Mouse (Mus musculus) embryonic facial prominence, embryonic 15.5 days (tissue): ENCODE data around the gene Stab2. TPM values are rescaled to one million over a fixed set of nuclear protein-coding genes. Genes with fewer than 3 reads are reported as not detected.

Experiments
- ATAC-seq: fragments of 200-750 bp; cut with Nextera tagmentation; 2 replicates; pipeline ENCODE4 v1.8.0; 2017; ENCODE audit warnings: low read depth, moderate TSS enrichment; ENCODE audit not compliant: insufficient number of reproducible peaks, low FRiP score, low TSS enrichment
- H3K27ac ChIP-seq: fragments of 300-500 bp; sonication (generic); replicated peaks from 2 replicates; pipeline ENCODE4 v1.5.1; 2015; ENCODE audit warnings: mild to moderate bottlenecking, inconsistent platforms
- H3K27me3 ChIP-seq: fragments of 300-500 bp; sonication (generic); 2 replicates; pipeline ENCODE4 v1.6.1; 2015; ENCODE audit warnings: inconsistent platforms
- H3K36me3 ChIP-seq: fragments of 300-500 bp; sonication (generic); 2 replicates; pipeline ENCODE4 v1.6.1; 2015; ENCODE audit warnings: mild to moderate bottlenecking, inconsistent platforms
- H3K4me1 ChIP-seq: fragments of 300-500 bp; sonication (generic); 2 replicates; pipeline ENCODE4 v1.6.1; 2015; ENCODE audit warnings: inconsistent platforms
- H3K4me2 ChIP-seq: fragments of 300-500 bp; sonication (generic); replicated peaks from 2 replicates; pipeline ENCODE4 v1.6.1; 2015; ENCODE audit warnings: mild to moderate bottlenecking, inconsistent platforms
- H3K4me3 ChIP-seq: fragments of 300-500 bp; sonication (generic); replicated peaks from 2 replicates; pipeline ENCODE4 v1.5.1; 2015; ENCODE audit warnings: mild to moderate bottlenecking, inconsistent platforms
- H3K9ac ChIP-seq: fragments of 300-500 bp; sonication (generic); 2 replicates; pipeline ENCODE4 v1.6.1; 2015; ENCODE audit warnings: inconsistent platforms
- H3K9me3 ChIP-seq: fragments of 300-500 bp; sonication (generic); replicated peaks from 2 replicates; pipeline ENCODE4 v1.6.1; 2016; ENCODE audit warnings: inconsistent platforms
- WGBS: fragments of 180-500 bp; shearing (Covaris S2); methylation state at CpG from one replicate; pipeline ENCODE4 v1.1.7; 2015; 5-methylcytosine and 5-hydroxymethylcytosine counted together
- polyA plus RNA-seq: library from polyadenylated mRNA; unstranded; fragments of >200 nt; fragmentation: Nextera tagmentation; extraction: Ambion mirVana; gene quantifications from 2 replicates; pipeline ENCODE4 v1.2.1, GENCODE M21; 2015

The Stab2 gene
- polyA plus RNA-seq, 1 experiment from 2014 or later, result 0.23 TPM

GRCm38 (mm10) chr10:86849087-86849486, 158.7 kb downstream of the Stab2 start:
- Histone ChIP-seq H3K4me1 (no peaks in the 10 kb centered on the region), H3K27me3 (no peaks in the 10 kb centered on the region), H3K4me3 (no peak overlapping the region), H3K4me2 (no peak overlapping the region), H3K27ac (no peak overlapping the region), H3K9ac (no peak overlapping the region), H3K36me3 (no peaks in the 10 kb centered on the region), H3K9me3 (no peaks in the 10 kb centered on the region)
- ATAC-seq, result no peak
- WGBS, result 82% methylated on average over 4 of the region's 4 CpGs

DNA sequence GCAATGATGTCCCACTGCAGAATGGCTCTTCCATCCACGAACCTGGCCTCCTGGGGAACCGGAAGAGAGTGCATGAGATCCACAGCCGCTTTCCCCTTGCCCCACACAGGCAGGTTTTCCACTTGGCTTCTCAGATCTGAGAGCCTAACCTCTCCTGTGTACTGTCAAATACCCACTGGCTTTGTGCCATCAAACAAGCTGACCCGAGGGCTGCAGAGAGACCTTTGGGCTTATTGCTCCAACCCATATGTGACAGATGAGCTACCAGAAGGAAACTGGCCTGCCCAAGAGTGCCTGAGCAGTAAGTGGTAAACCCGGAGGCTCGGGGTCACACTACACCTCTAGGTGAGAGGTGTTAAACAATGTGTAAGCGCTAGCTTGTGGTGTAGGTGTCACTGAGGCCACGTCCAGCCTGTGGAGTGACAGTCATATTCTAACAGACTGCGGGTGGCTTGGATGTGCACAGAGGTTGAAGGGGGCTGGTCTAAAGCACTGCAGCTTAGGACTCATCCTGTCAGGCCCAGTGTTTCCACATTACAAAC, 160.8 kb downstream of the Stab2 start:
- no peak for ATAC-seq
- Histone ChIP-seq H3K36me3 (no peaks in the 10 kb centered on the region), H3K4me2 (no peak overlapping the region), H3K27me3 (no peaks in the 10 kb centered on the region), H3K9ac (no peak overlapping the region), H3K4me3 (no peak overlapping the region), H3K4me1 (no peaks in the 10 kb centered on the region), H3K9me3 (no peaks in the 10 kb centered on the region), H3K27ac (no peak overlapping the region)
- 84% methylated on average over 9 of the region's 9 CpGs for WGBS

GRCm38 (mm10) chr10:86842659-86843058, 165.2 kb downstream of the Stab2 start:
- no peak overlapping the region for H3K9ac ChIP-seq
- ATAC-seq, result no peak
- H3K4me2 ChIP-seq, result no peak overlapping the region
- H3K9me3 ChIP-seq, result no peaks in the 10 kb centered on the region
- H3K36me3 ChIP-seq, result no peaks in the 10 kb centered on the region
- 67% methylated on average over 5 of the region's 5 CpGs for WGBS
- no peak overlapping the region for H3K4me3 ChIP-seq
- no peaks in the 10 kb centered on the region for H3K27me3 ChIP-seq
- no peak overlapping the region for H3K27ac ChIP-seq
- H3K4me1 ChIP-seq, result no peaks in the 10 kb centered on the region

DNA sequence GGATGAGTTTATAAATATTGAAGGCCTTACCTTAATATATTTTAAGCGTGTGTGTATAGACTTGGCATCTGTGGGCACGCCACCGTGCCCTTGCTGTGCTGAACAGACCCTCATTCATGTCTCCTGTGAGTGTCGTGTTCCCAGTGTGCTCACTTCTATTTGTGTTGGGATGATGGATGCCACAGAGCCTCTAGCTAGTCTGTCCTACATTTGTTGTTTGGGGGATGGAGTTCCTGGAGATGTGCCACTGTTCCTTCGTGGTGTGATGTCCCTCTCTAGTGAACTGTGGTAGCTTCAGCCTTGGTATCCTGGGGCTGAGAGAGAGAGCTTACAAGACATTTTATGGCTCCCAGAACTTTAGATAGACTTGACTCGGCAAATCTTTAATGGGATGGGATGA, 169.0 kb downstream of the Stab2 start:
- Histone ChIP-seq H3K36me3 (no peaks in the 10 kb centered on the region), H3K27me3 (no peaks in the 10 kb centered on the region), H3K4me3 (no peak overlapping the region), H3K4me2 (no peak overlapping the region), H3K9ac (no peak overlapping the region), H3K27ac (no peak overlapping the region), H3K4me1 (no peaks in the 10 kb centered on the region), H3K9me3 (no peaks in the 10 kb centered on the region)
- WGBS, result 82% methylated on average over 6 of the region's 6 CpGs
- no peak for ATAC-seq

- Histone ChIP-seq H3K27me3 (no peaks in the 10 kb centered on the region), H3K9me3 (no peaks in the 10 kb centered on the region), H3K36me3 (0 out of 2 replicates have a peak, but pooled peaks cover 2% of the 10 kb centered on the region), H3K27ac (no peak overlapping the region), H3K4me3 (no peak overlapping the region), H3K9ac (no peak overlapping the region), H3K4me2 (no peak overlapping the region), H3K4me1 (no peaks in the 10 kb centered on the region)
- no peak for ATAC-seq
- WGBS, result 55% methylated on average over 4 of the region's 4 CpGs
Measured at GRCm38 (mm10) chr10:86836784-86837183, 171.0 kb downstream of the Stab2 start.

GRCm38 (mm10) chr10:86829515-86829914, 178.3 kb downstream of the Stab2 start:
- Histone ChIP-seq H3K4me1 (no peaks in the 10 kb centered on the region), H3K4me2 (no peak overlapping the region), H3K36me3 (0 out of 2 replicates have a peak, but pooled peaks cover 7% of the 10 kb centered on the region), H3K27me3 (no peaks in the 10 kb centered on the region), H3K9ac (no peak overlapping the region), H3K4me3 (no peak overlapping the region), H3K27ac (no peak overlapping the region), H3K9me3 (no peaks in the 10 kb centered on the region)
- ATAC-seq, result no peak
- WGBS, result 93% methylated on average over 2 of the region's 2 CpGs

- Histone ChIP-seq H3K9me3 (no peaks in the 10 kb centered on the region), H3K36me3 (0 out of 2 replicates have a peak, but pooled peaks cover 7% of the 10 kb centered on the region), H3K27ac (no peak overlapping the region), H3K4me1 (no peaks in the 10 kb centered on the region), H3K9ac (no peak overlapping the region), H3K4me3 (no peak overlapping the region), H3K27me3 (no peaks in the 10 kb centered on the region), H3K4me2 (no peak overlapping the region)
- 83% methylated on average over 15 of the region's 15 CpGs for WGBS
- no peak for ATAC-seq
Measured at GRCm38 (mm10) chr10:86828221-86829135, 179.3 kb downstream of the Stab2 start.

GRCm38 (mm10) chr10:86826929-86827328, 180.9 kb downstream of the Stab2 start:
- 64% methylated on average over 3 of the region's 3 CpGs for WGBS
- H3K27me3 ChIP-seq, result no peaks in the 10 kb centered on the region
- H3K4me3 ChIP-seq, result no peak overlapping the region
- no peaks in the 10 kb centered on the region for H3K9me3 ChIP-seq
- H3K27ac ChIP-seq, result no peak overlapping the region
- H3K4me2 ChIP-seq, result no peak overlapping the region
- H3K9ac ChIP-seq, result no peak overlapping the region
- no peak for ATAC-seq
- 0 out of 2 replicates have a peak, but pooled peaks cover 7% of the 10 kb centered on the region for H3K36me3 ChIP-seq
- no peaks in the 10 kb centered on the region for H3K4me1 ChIP-seq

GRCm38 (mm10) chr10:86825871-86826522, 181.8 kb downstream of the Stab2 start:
- no peak overlapping the region for H3K4me2 ChIP-seq
- no peak overlapping the region for H3K27ac ChIP-seq
- ATAC-seq, result no peak
- no peaks in the 10 kb centered on the region for H3K27me3 ChIP-seq
- no peaks in the 10 kb centered on the region for H3K4me1 ChIP-seq
- H3K4me3 ChIP-seq, result no peak overlapping the region
- WGBS, result 77% methylated on average over 10 of the region's 10 CpGs
- H3K36me3 ChIP-seq, result 0 out of 2 replicates have a peak, but pooled peaks cover 3% of the 10 kb centered on the region
- H3K9ac ChIP-seq, result no peak overlapping the region
- H3K9me3 ChIP-seq, result no peaks in the 10 kb centered on the region

GRCm38 (mm10) chr10:86824871-86825270, 183.0 kb downstream of the Stab2 start:
- no peak overlapping the region for H3K4me2 ChIP-seq
- H3K9ac ChIP-seq, result no peak overlapping the region
- ATAC-seq, result no peak
- no peaks in the 10 kb centered on the region for H3K9me3 ChIP-seq
- H3K4me3 ChIP-seq, result no peak overlapping the region
- 0 out of 2 replicates have a peak, but pooled peaks cover 3% of the 10 kb centered on the region for H3K36me3 ChIP-seq
- no peak overlapping the region for H3K27ac ChIP-seq
- WGBS, result 57% methylated on average over 14 of the region's 14 CpGs
- peaks cover 4% of the 10 kb centered on the region for H3K4me1 ChIP-seq
- H3K27me3 ChIP-seq, result no peaks in the 10 kb centered on the region

GRCm38 (mm10) chr10:86824093-86824492, 183.7 kb downstream of the Stab2 start:
- Histone ChIP-seq H3K4me1 (peaks cover 12% of the 10 kb centered on the region), H3K4me2 (no peak overlapping the region), H3K4me3 (no peak overlapping the region), H3K9ac (no peak overlapping the region), H3K9me3 (no peaks in the 10 kb centered on the region), H3K36me3 (0 out of 2 replicates have a peak, but pooled peaks cover 3% of the 10 kb centered on the region), H3K27me3 (no peaks in the 10 kb centered on the region), H3K27ac (no peak overlapping the region)
- no peak for ATAC-seq
- 67% methylated on average over 6 of the region's 6 CpGs for WGBS
